ENCODE assay signal across 19 mouse cellular contexts in the genomic region with DNA sequence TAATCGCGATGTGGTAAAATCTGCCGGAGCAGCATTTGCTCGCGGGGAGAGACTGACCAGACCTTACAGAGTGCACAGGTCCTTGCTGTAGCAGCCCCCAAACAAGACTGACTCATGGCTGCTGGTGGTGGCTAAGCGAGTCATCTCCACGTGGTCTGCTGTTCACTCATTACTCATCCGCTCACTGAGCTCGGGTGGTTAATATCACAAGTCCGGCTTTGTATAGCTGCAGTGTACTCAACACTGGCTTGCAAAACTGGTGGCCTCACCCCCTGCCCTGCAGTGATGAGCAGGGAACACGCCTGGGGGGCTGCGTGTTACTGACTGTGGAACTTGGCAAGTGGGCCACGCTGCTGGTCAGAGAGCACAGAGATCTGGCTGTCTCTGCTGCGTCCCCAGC. TPM values are rescaled to one million over a fixed set of nuclear protein-coding genes. Genes with fewer than 3 reads are reported as not detected.
DNase-seq lines count a peak whose midpoint lies in the region.
"Had no signal": no experiment of that assay in that cellular context is flagged by ENCODE, and none has a peak within 500 bp of the region (broad histone marks: within the 10 kb centered on the region; RNA-seq: fewer than 3 reads in every experiment).

No protein-coding gene starts in this region.

- H3K27me3 ChIP-seq in limb, embryonic 10.5 days (ENCODE audit: low read depth, poor library complexity, severe bottlenecking), result no peaks in the 10 kb centered on the region
- H3K27me3 ChIP-seq: midbrain, embryonic 12.5 days had no signal

- peak; percentile 78 to 82 for DNase-seq in adrenal gland, adult (ENCODE audit: inconsistent age in 2 of 2, low spot score in 1 of 2)
- DNase-seq in adrenal gland, postnatal 4 days (ENCODE audit: low spot score in 2 of 2), result no peak
- peak; percentile 94 for DNase-seq in 416B (ENCODE audit: low read depth)
- peak; percentile 56 for DNase-seq in adrenal gland, adult 8-10 months
- DNase-seq in fibroblast of lung, adult 2 months (ENCODE audit: low read depth), result peak; percentile 99
- DNase-seq in spleen, adult 18-20 months, result no peak
- DNase-seq in natural killer cell, adult 2 months (ENCODE audit: low spot score in 2 of 2), result no peak
- no peak for DNase-seq in limb, embryonic 10.5 days (ENCODE audit: low spot score)
- DNase-seq: cerebellum, adult 11 months; cerebellum, postnatal 14 days; gastrocnemius, adult 2 months; heart, adult 11 months; kidney, adult 9 months; kidney, postnatal 36 days; layer of hippocampus, postnatal 36 days; left cerebral cortex, postnatal 4 days; lung, embryonic 14.5 days; lung, postnatal 4 days had no signal

- no peaks in the 10 kb centered on the region for H3K36me3 ChIP-seq in limb, embryonic 10.5 days
- H3K36me3 ChIP-seq: midbrain, embryonic 12.5 days had no signal

- WGBS in limb, embryonic 10.5 days, result 91% methylated on average over 14 of the region's 14 CpGs

- H3K27ac ChIP-seq in limb, embryonic 10.5 days, result no peak overlapping the region
- H3K27ac ChIP-seq: gastrocnemius, adult 2 months; midbrain, embryonic 12.5 days had no signal

- no peaks in the 10 kb centered on the region for H3K9me3 ChIP-seq in limb, embryonic 10.5 days (replicated peaks)
- H3K9me3 ChIP-seq: midbrain, embryonic 12.5 days had no signal

- no peaks in the 10 kb centered on the region for H3K4me1 ChIP-seq in limb, embryonic 10.5 days
- H3K4me1 ChIP-seq: midbrain, embryonic 12.5 days had no signal

- H3K4me3 ChIP-seq in limb, embryonic 10.5 days, result no peak overlapping the region
- H3K4me3 ChIP-seq: gastrocnemius, adult 2 months; midbrain, embryonic 12.5 days had no signal

RNA-seq across cellular contexts. Expression of a gene that starts 36.1 kb away (rescaled TPM):
- total RNA-seq in adrenal gland, postnatal 4 days (2021), result 10 to 100 TPM; 31.0 to 35.7 TPM
- 10 to 100 TPM; 31.0 to 47.2 (median 38.3) TPM for total RNA-seq in adrenal gland, adult 8-10 months (2022)
- polyA plus RNA-seq in limb, embryonic 10.5 days (2016; fragmentation: Nextera tagmentation; extraction: Ambion mirVana), result 4.5 TPM in 2 replicates

Comparison
In these comparisons a context has a peak if more than half of its experiments do, and no peak if none do; other contexts are left out.
1. DNase-seq: peak in adrenal gland, adult (2 of 2), 416B (single experiment), adrenal gland, adult 8-10 months (single experiment) and fibroblast of lung, adult 2 months (single experiment); none in adrenal gland, postnatal 4 days (0 of 2), spleen, adult 18-20 months (0 of 2), natural killer cell, adult 2 months (0 of 2) and limb, embryonic 10.5 days (single experiment).